Mouse (Mus musculus) ES-Bruce4 (cell line): Measurements from ENCODE around the gene Ggnbp2. TPM values are rescaled to one million over a fixed set of nuclear protein-coding genes. Genes with fewer than 3 reads are reported as not detected.

Experiments used
- H3K27ac ChIP-seq: 2 replicates; pipeline ENCODE4 v1.5.1; 2012; ENCODE audit warnings: low read length, inconsistent platforms; ENCODE audit not compliant: insufficient read depth
- H3K27me3 ChIP-seq: 2 replicates; pipeline ENCODE4 v1.6.1; 2012; ENCODE audit warnings: mild to moderate bottlenecking, low read length, inconsistent platforms; ENCODE audit not compliant: control insufficient read depth, poor library complexity, insufficient read depth, severe bottlenecking
- H3K36me3 ChIP-seq: 2 replicates; pipeline ENCODE4 v1.6.1; 2012; ENCODE audit warnings: inconsistent platforms, mild to moderate bottlenecking, low read length, moderate library complexity; ENCODE audit not compliant: control insufficient read depth, poor library complexity, insufficient read depth, severe bottlenecking
- H3K4me1 ChIP-seq: one replicate; pipeline ENCODE4 v1.8.1; 2011; ENCODE audit warnings: low read length; ENCODE audit not compliant: control insufficient read depth, insufficient read depth
- H3K4me3 ChIP-seq: 2 replicates; pipeline ENCODE4 v1.5.1; 2011; ENCODE audit warnings: low read depth, mild to moderate bottlenecking, low read length
- H3K9ac ChIP-seq: 2 replicates; pipeline ENCODE4 v1.6.1; 2012; ENCODE audit warnings: low read depth, mild to moderate bottlenecking, inconsistent platforms; ENCODE audit not compliant: poor library complexity, severe bottlenecking
- H3K9me3 ChIP-seq: replicated peaks from 2 replicates; pipeline ENCODE4 v1.6.1; 2012; ENCODE audit warnings: mild to moderate bottlenecking, low read length, inconsistent platforms; ENCODE audit not compliant: control insufficient read depth, poor library complexity, insufficient read depth, severe bottlenecking
- CTCF ChIP-seq: IDR thresholded peaks from one replicate; pipeline ENCODE4 v1.8.1; 2011; ENCODE audit warnings: low read depth, low read length
- EP300 ChIP-seq: IDR thresholded peaks from 2 replicates; pipeline ENCODE4 v1.6.1; 2011; ENCODE audit warnings: low read depth, low read length; ENCODE audit not compliant: insufficient read depth
- POLR2A ChIP-seq: IDR thresholded peaks from one replicate; pipeline ENCODE4 v1.8.1; 2011; ENCODE audit warnings: low read length; ENCODE audit not compliant: insufficient read depth
- polyA plus RNA-seq: library from polyadenylated mRNA; stranded (reverse); fragments of >200 nt; gene quantifications from 2 replicates; pipeline ENCODE4 v1.2.4, GENCODE M21; 2011; ENCODE audit warnings: low read depth; ENCODE audit not compliant: missing spikeins, insufficient read depth, insufficient read length

Gene Ggnbp2
- polyA plus RNA-seq: 86.0 and 89.8 TPM in 2 replicates

DNA sequence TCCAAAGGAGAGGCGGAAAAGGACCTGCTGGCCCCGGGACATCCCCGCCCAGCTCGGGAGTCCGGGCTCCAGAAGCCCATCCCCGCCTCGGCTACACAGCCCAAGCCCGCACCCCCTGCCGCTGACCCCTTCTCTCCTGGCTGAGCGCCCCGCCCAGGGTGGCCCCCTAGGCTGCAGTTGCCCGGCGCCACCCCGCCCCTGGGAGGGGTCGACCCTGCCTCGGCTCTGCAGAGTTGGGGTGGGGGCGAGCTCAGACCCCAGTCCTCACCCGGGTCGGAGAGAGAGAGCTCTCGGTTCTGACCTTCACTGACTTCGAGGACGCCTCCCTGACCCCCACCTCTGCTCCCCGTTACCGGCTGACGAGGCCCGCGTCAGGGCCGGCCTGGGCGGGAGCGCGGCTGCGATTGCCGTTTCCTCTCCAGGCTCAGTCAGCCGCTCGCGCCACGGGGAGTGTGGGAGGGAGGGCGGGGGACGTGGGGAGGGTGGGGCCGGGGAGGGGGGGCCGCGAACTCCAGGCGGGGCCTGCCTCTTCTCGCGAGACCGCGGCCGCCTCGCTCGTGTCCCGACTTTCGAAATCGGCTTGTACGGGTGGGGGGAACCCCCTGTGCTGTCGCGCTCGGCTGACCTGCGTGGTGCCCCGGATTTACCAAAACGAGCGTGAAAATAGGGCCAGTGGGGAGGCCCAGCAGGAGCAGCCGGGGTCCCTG, at the start of gene Ggnbp2:
Gene Ggnbp2, minus strand, starts transcription at position 481 of the 707 bp plus-strand sequence.
- H3K9me3 ChIP-seq: no peaks in the 10 kb centered on the region
- H3K27ac ChIP-seq: peak within 1 kb of the TSS; percentile 86
- no peaks in the 10 kb centered on the region for H3K27me3 ChIP-seq
- no peaks in the 10 kb centered on the region for H3K4me1 ChIP-seq
- peak within 1 kb of the TSS; percentile 93 for H3K4me3 ChIP-seq
- TF ChIP-seq EP300: peak; percentile 28; the same call in 1 of the 2 replicates
- TF ChIP-seq POLR2A: no peak
- no peak for TF ChIP-seq CTCF
- H3K36me3 ChIP-seq: peaks cover 7% of the 10 kb centered on the region
- H3K9ac ChIP-seq: peak within 1 kb of the TSS; percentile 99

DNA sequence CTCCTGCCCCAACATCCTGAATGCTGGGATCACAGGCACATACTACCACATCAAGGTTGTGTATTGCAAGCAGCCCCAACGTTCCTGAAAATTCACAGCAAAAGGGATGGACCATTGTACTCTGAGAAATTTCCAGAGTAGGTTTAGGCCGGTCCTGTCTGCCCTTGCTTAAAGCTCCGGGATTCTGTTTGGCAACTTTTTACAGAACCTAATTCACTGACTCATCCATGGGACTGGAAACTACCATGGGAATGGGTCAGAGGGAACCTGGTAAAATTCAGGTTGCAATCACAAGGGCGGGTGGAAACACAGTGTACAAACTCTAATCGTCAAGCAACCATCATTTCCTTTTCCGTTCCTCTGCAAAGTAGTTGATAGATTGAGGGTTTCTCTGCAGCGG, 49.3 kb upstream of the Ggnbp2 start:
- no peaks in the 10 kb centered on the region for H3K36me3 ChIP-seq
- no peak overlapping the region for H3K9ac ChIP-seq
- H3K4me3 ChIP-seq: no peak overlapping the region
- no peak overlapping the region for H3K27ac ChIP-seq
- TF ChIP-seq EP300: no peak
- no peak for TF ChIP-seq POLR2A
- no peak for TF ChIP-seq CTCF
- H3K4me1 ChIP-seq: no peaks in the 10 kb centered on the region
- H3K9me3 ChIP-seq: no peaks in the 10 kb centered on the region
- H3K27me3 ChIP-seq: no peaks in the 10 kb centered on the region

DNA sequence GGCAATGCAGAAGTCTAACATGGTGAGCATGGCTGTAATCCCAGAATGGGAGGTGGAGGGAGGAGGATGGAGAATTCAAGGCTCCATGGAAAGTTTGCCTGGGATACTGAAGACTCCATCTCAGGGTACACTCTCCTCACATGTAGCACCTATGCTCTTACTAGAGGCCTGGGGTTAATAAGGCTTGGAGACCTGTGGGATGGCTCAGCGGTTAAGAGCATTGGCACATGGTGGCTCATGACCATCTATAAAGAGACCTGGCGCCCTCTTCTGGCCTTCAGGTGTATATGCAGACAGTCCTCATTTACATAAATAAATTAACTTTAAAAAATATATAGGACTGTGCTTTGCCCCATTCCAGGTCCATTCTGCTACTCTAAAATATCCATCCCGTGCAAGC, 48.7 kb upstream of the Ggnbp2 start:
- H3K4me1 ChIP-seq: no peaks in the 10 kb centered on the region
- no peak for TF ChIP-seq EP300
- TF ChIP-seq POLR2A: no peak
- TF ChIP-seq CTCF: peak; percentile 46
- no peaks in the 10 kb centered on the region for H3K27me3 ChIP-seq
- no peak overlapping the region for H3K9ac ChIP-seq
- no peak overlapping the region for H3K27ac ChIP-seq
- no peak overlapping the region for H3K4me3 ChIP-seq
- no peaks in the 10 kb centered on the region for H3K9me3 ChIP-seq
- no peaks in the 10 kb centered on the region for H3K36me3 ChIP-seq

DNA sequence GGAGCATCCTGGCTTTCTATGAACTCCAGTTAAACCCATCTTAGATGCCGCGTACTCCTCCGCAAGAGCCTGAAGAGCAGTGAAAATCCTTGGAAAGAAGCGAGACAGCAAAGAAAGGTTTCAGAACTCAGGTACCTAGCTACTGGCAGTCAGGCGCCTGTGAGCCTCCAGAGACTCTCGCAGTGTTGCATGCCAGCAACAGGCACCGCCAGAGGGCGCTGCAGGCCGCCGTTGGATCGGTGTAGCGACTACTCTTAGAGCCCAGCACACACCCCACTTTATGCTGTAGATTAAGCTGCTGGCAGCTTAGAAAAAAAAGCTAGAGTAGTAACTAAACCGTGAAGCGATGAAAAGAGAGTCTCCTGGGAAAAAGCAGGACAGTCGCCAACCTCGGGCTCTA, 47.8 kb upstream of the Ggnbp2 start:
- H3K27me3 ChIP-seq: no peaks in the 10 kb centered on the region
- H3K36me3 ChIP-seq: peaks cover 6% of the 10 kb centered on the region; the same call in 1 of the 2 replicates
- H3K4me3 ChIP-seq: no peak overlapping the region
- no peaks in the 10 kb centered on the region for H3K4me1 ChIP-seq
- TF ChIP-seq EP300: 0 out of 2 replicates have a peak, but pooled peaks have one; percentile 20
- no peak for TF ChIP-seq POLR2A
- TF ChIP-seq CTCF: peak; percentile 94
- H3K9me3 ChIP-seq: no peaks in the 10 kb centered on the region
- no peak overlapping the region for H3K27ac ChIP-seq
- H3K9ac ChIP-seq: 0 out of 2 replicates have a peak overlapping the region, but pooled peaks have one; percentile 31

DNA sequence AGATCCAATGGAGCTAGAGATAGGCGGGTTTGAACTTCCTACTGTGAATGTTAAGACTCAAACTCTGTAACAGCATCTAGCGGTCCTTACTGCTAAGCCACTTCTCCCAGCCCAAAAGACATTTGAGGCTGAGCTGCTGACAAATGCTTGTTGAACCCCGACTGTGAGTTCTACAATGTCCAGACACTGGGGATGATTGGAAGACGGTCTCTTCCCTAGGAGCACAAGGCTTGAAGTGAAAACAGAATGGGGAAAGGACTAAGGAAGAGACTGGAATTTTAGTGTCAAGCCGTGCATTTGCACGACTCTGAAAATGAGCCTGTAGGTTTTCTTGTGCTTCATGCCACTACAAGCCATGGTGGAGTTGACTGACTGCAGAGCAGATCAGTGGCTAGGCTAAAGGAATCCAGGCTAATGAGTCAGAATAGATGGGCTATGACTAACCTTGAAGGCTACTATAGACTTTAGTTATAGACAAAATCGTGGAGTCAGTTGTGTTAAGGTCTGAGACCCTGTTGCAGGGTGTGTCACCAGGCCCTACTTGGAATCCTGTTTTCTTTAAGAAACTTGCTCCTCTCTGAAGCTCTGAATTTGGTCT, 46.2 kb upstream of the Ggnbp2 start:
- H3K36me3 ChIP-seq: peaks cover 20% of the 10 kb centered on the region
- no peaks in the 10 kb centered on the region for H3K9me3 ChIP-seq
- H3K9ac ChIP-seq: peak overlapping the region; percentile 61
- H3K4me3 ChIP-seq: peak overlapping the region; percentile 56
- TF ChIP-seq POLR2A: no peak
- H3K27me3 ChIP-seq: no peaks in the 10 kb centered on the region
- no peak overlapping the region for H3K27ac ChIP-seq
- no peaks in the 10 kb centered on the region for H3K4me1 ChIP-seq

DNA sequence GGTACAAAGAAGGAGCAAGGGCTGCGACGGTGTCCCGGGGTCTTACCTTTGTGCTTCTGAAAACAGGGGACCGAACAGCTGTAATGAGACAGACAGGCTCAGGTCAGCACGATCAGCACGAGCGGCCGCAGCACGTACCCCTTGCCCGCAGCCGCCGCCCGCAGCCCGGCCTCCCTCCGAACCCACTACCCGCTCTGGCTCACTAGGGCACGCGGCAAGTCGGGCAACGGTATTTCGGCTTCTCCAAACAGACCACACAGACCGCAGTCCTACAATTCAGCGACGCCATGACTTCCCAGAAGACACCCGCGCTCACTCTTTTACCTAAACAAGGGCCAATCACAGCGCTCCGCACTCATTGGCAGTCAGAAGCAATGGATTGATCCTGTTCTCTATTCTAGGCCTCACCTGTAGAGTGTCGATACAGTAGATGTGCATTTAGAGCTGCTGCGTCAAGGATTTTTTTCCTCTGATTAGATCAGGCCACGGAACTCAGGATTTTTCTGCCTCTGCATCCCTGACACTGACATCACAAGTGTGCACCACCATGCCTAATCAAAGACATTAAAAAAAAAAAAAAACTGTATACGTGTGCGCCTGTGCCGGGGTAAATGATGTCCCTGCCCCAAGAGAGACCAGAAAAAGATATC, 45.6 kb upstream of the Ggnbp2 start, which contains the start of gene Znhit3:
Gene Znhit3, minus strand, starts transcription at position 314 of the 650 bp plus-strand sequence.
- H3K27ac ChIP-seq: no peak within 1 kb of the TSS
- H3K27me3 ChIP-seq: no peaks in the 10 kb centered on the region
- TF ChIP-seq CTCF (no peak), POLR2A (no peak), EP300 (no peak)
- H3K36me3 ChIP-seq: peaks cover 24% of the 10 kb centered on the region
- H3K4me1 ChIP-seq: no peaks in the 10 kb centered on the region
- no peaks in the 10 kb centered on the region for H3K9me3 ChIP-seq
- peak within 1 kb of the TSS; percentile 90 for H3K4me3 ChIP-seq
- H3K9ac ChIP-seq: peak within 1 kb of the TSS; percentile 61
